Comparison of ENCODE assay signal across 11 mouse cellular contexts in genomic region chr17:9579401-9580371, GRCm38 (mm10).
DNase-seq lines count a peak whose midpoint lies in the region; ATAC-seq and TF ChIP-seq lines count a peak whose summit lies in the region.
"Had no signal": no experiment of that assay in that cellular context is flagged by ENCODE, and none has a peak within 500 bp of the region (broad histone marks: within the 10 kb centered on the region; RNA-seq: fewer than 3 reads in every experiment).

No protein-coding gene starts in this region.

- no peaks in the 10 kb centered on the region for H3K9me3 ChIP-seq in forebrain, embryonic 15.5 days
- 0 out of 2 replicates have a peak, but pooled peaks cover 3% of the 10 kb centered on the region for H3K9me3 ChIP-seq in neural tube, embryonic 13.5 days
- H3K9me3 ChIP-seq in liver, embryonic 12.5 days (replicated peaks), result no peaks in the 10 kb centered on the region
- H3K9me3 ChIP-seq: heart, embryonic 15.5 days; limb, embryonic 15.5 days had no signal

- peak; percentile 97 for DNase-seq in brain, embryonic 14.5 days (ENCODE audit: low read depth)
- peak; percentile 18 to 58 for DNase-seq in layer of hippocampus, postnatal 10 days (ENCODE audit: low spot score in 2 of 2)
- DNase-seq in urinary bladder, postnatal 36 days (ENCODE audit: low spot score in 2 of 2), result no peak
- DNase-seq in testis, postnatal 10 days (ENCODE audit: low spot score), result no peak
- DNase-seq: thymus, postnatal 14 days had no signal

- H3K9ac ChIP-seq in forebrain, embryonic 15.5 days (replicated peaks), result no peak overlapping the region
- H3K9ac ChIP-seq in neural tube, embryonic 13.5 days, result no peak overlapping the region
- no peak overlapping the region for H3K9ac ChIP-seq in liver, embryonic 12.5 days
- H3K9ac ChIP-seq: heart, embryonic 15.5 days; limb, embryonic 15.5 days had no signal

- WGBS in forebrain, embryonic 15.5 days, result 11% methylated on average over 11 of the region's 11 CpGs
- WGBS in neural tube, embryonic 13.5 days, result 14% methylated on average over 11 of the region's 11 CpGs
- 38% methylated on average over 11 of the region's 11 CpGs for WGBS in liver, embryonic 12.5 days (ENCODE audit: insufficient replicate concordance)

- H3K36me3 ChIP-seq in forebrain, embryonic 15.5 days, result no peaks in the 10 kb centered on the region
- no peaks in the 10 kb centered on the region for H3K36me3 ChIP-seq in neural tube, embryonic 13.5 days
- H3K36me3 ChIP-seq in liver, embryonic 12.5 days, result no peaks in the 10 kb centered on the region
- H3K36me3 ChIP-seq: heart, embryonic 15.5 days; limb, embryonic 15.5 days had no signal

- no peak for TF ChIP-seq CTCF in brain, embryonic 14.5 days (IDR thresholded peaks at IDR 0.05; ENCODE audit: borderline replicate concordance, extremely low read depth, insufficient read depth, insufficient read length)

- peaks cover 17% of the 10 kb centered on the region for H3K4me1 ChIP-seq in forebrain, embryonic 15.5 days
- H3K4me1 ChIP-seq in neural tube, embryonic 13.5 days (replicated peaks), result peaks cover 12% of the 10 kb centered on the region; the same call in 1 of the 2 replicates
- H3K4me1 ChIP-seq in liver, embryonic 12.5 days, result no peaks in the 10 kb centered on the region
- H3K4me1 ChIP-seq: heart, embryonic 15.5 days; limb, embryonic 15.5 days had no signal

- no peak for TF ChIP-seq POLR2A in brain, embryonic 14.5 days (IDR thresholded peaks at IDR 0.05; ENCODE audit: borderline replicate concordance, extremely low read depth, insufficient read depth, insufficient read length, poor library complexity, severe bottlenecking)

- peak overlapping the region; percentile 56 for H3K27ac ChIP-seq in forebrain, embryonic 15.5 days (replicated peaks)
- H3K27ac ChIP-seq in neural tube, embryonic 13.5 days (replicated peaks), result peak overlapping the region; percentile 59
- H3K27ac ChIP-seq in liver, embryonic 12.5 days, result no peak overlapping the region
- H3K27ac ChIP-seq: heart, embryonic 15.5 days; limb, embryonic 15.5 days had no signal

- peak; percentile 95 for ATAC-seq in forebrain, embryonic 15.5 days (replicated peaks)
- peak; percentile 92 for ATAC-seq in neural tube, embryonic 13.5 days (ENCODE audit: low read depth)
- ATAC-seq in megakaryocyte progenitor cell, adult 5-6 weeks (replicated peaks; ENCODE audit: poor library complexity), result no peak
- ATAC-seq in liver, embryonic 12.5 days, result no peak

- H3K4me2 ChIP-seq in forebrain, embryonic 15.5 days (replicated peaks), result no peak overlapping the region
- no peak overlapping the region for H3K4me2 ChIP-seq in neural tube, embryonic 13.5 days
- H3K4me2 ChIP-seq in liver, embryonic 12.5 days, result no peak overlapping the region
- H3K4me2 ChIP-seq: heart, embryonic 15.5 days; limb, embryonic 15.5 days had no signal

- no peak overlapping the region for H3K4me3 ChIP-seq in forebrain, embryonic 15.5 days
- H3K4me3 ChIP-seq in neural tube, embryonic 13.5 days, result no peak overlapping the region
- H3K4me3 ChIP-seq in liver, embryonic 12.5 days, result no peak overlapping the region
- H3K4me3 ChIP-seq: heart, embryonic 15.5 days; limb, embryonic 15.5 days had no signal

- no peaks in the 10 kb centered on the region for H3K27me3 ChIP-seq in forebrain, embryonic 15.5 days
- H3K27me3 ChIP-seq in neural tube, embryonic 13.5 days, result no peaks in the 10 kb centered on the region
- no peaks in the 10 kb centered on the region for H3K27me3 ChIP-seq in liver, embryonic 12.5 days (replicated peaks)
- H3K27me3 ChIP-seq: heart, embryonic 15.5 days; limb, embryonic 15.5 days had no signal

Comparison
In these comparisons a context has a peak if more than half of its experiments do, and no peak if none do; other contexts are left out.
1. DNase-seq: peak in brain, embryonic 14.5 days (single experiment) and layer of hippocampus, postnatal 10 days (2 of 2); none in urinary bladder, postnatal 36 days (0 of 2) and testis, postnatal 10 days (single experiment).
2. ATAC-seq: peak in forebrain, embryonic 15.5 days (single experiment) and neural tube, embryonic 13.5 days (single experiment); none in megakaryocyte progenitor cell, adult 5-6 weeks (single experiment) and liver, embryonic 12.5 days (single experiment).